Mouse (Mus musculus) CH12.LX (cell line): Measurements from ENCODE around the gene Tmem108.

Source experiments
- EP300 ChIP-seq: IDR thresholded peaks from 2 replicates; pipeline ENCODE4 v1.6.1; 2011; ENCODE audit warnings: low read length, improper control_type of control experiment
- GABPA ChIP-seq: IDR thresholded peaks from 2 replicates; pipeline ENCODE4 v1.6.1; 2012; ENCODE audit warnings: low read depth, low read length, improper control_type of control experiment, inconsistent platforms; ENCODE audit not compliant: insufficient replicate concordance
- JUN ChIP-seq: IDR thresholded peaks from 2 replicates; pipeline ENCODE4 v1.6.1; 2011; ENCODE audit warnings: low read depth, mild to moderate bottlenecking, low read length, improper control_type of control experiment, moderate library complexity; ENCODE audit not compliant: insufficient read depth
- NRF1 ChIP-seq: IDR thresholded peaks from 2 replicates; pipeline ENCODE4 v1.6.1; 2014; ENCODE audit warnings: low read depth, mild to moderate bottlenecking, inconsistent platforms, low read length, improper control_type of control experiment, moderate library complexity
- POLR2A ChIP-seq: IDR thresholded peaks from 2 replicates; pipeline ENCODE4 v1.6.1; 2011; ENCODE audit warnings: low read depth, mild to moderate bottlenecking, improper control_type of control experiment, low read length

DNA sequence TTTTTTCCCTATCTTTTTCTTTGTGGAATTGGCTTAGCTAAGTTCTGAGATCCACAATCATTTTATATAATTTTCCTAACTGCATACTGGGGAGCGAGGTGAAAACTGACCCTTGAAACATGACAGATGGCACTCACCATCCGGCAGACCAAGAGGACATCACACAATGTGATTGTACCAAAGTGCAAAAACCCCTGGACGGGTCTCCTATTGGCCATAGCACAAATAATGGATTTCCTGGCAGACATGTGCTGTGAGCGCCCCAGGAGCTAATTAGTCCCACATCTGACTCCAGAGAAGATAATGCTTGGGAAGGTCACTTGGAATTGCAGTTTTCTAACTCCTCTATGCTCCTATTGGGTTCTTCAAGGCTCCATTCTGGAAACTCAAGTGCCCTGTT is 183.9 kb downstream of the Tmem108 start:
- TF ChIP-seq POLR2A (no peak), NRF1 (no peak), EP300 (no peak), GABPA (no peak), JUN (no peak)
